Mouse (Mus musculus) common myeloid progenitor, adult 5-6 weeks (primary cell): ENCODE data around the gene Tm9sf1. TPM values are rescaled to one million over a fixed set of nuclear protein-coding genes. Genes with fewer than 3 reads are reported as not detected.

Source experiments
- ATAC-seq: replicated peaks from 2 replicates; pipeline ENCODE4 v1.8.0; 2016; ENCODE audit warnings: low read depth, mild to moderate bottlenecking, moderate TSS enrichment, inconsistent platforms; ENCODE audit not compliant: poor library complexity, severe bottlenecking
- total RNA-seq: library from RNA; stranded (forward); fragments of 200-1000, 187-1606 nt; gene quantifications from 2 replicates; pipeline ENCODE4 v1.2.3, GENCODE M21; 2017

The Tm9sf1 gene
- 42.8 and 66.8 TPM in 2 replicates for total RNA-seq

- peak; percentile 75 for ATAC-seq
Observed at GRCm38 (mm10) chr14:55643060-55643907, at the start of gene Tm9sf1. Gene Tm9sf1 (minus strand): TSS chr14:55643806.

DNA sequence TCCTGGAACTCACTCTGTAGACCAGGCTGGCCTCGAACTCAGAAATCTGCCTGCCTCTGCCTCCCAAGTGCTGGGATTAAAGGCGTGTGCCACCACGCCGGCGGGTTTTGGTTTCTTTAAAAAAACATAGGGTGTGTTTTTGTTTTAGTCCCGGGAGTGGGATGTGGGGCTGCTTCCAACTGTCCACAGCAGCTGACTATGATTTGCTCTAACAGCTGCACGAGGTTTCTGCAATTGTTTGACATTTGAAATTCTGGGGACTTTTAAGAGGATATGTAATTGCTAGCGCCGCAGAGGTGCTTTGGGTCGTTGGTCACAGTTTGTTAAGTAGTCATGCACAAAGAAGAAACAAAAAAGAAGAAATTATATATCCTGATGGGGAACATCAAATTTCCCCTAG lies 45.8 kb upstream of the Tm9sf1 start:
- ATAC-seq: no peak

DNA sequence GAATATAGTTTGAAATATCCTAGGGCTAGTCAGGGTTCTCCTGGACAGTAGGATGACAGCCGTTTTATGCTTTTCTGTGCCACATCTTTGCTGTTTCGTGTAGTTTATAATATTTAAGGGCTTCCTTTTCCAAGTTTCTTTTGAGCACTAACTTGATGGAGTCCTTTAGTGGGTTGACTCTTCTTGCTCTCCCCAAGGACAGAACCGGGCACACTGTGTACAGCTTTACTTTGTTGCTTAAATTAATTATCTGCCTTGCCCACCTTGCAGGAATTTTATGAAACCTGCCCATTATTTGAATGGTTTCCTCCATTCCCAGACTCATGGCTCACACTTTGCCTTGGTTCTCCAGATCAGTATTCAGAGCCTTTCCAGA lies 38.5 kb upstream of the Tm9sf1 start:
- ATAC-seq: no peak

DNA sequence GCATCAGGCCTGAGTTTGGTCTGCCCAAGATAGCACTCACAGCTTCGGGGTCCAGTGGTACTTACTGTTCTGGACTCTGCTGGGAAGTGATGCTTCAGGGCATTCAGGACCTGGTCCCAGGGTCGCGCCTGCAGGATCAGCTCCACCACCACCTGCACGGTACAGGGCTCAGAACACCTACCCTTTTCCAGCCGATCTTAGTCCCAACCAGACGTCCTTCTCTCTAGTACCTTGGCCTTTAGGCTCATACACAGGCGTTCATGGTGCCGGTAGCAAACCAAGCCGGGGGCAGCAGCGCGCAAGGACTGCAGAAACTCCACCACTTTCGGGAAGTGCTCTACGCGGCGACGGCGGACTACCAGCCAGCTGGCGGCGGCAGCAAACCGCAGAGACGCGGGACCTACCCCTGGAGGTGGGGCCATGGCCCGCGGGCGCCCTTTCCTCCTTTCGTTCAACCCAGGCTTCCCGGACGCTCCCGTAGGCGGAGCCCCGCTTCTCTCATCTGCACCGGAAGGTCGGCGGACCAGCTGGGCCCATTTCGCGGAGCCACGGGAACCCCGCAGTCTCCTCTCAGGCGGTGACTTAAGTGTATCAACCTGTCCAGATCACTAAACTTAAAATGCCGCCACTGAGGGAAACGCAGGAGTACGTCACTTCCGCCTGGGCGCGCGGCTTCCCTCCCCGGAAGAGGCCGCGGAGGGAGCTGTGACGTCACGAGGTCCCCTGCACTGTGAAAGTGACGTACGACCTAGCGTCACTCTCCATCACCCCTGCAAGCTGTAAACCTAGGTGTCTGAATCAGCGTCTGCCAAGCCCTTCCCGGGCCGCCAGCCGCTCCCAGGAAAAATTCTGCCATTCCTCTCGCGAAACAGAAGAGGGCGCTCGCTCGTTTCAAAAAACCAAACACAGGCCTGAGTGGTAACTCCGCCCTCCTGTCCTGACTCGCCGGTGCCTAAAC lies 37.8 kb upstream of the Tm9sf1 start, which contains the start of gene Tinf2:
Gene Tinf2, minus strand, starts transcription at position 661 of the 958 bp plus-strand sequence.
- ATAC-seq: peak; percentile 94

DNA sequence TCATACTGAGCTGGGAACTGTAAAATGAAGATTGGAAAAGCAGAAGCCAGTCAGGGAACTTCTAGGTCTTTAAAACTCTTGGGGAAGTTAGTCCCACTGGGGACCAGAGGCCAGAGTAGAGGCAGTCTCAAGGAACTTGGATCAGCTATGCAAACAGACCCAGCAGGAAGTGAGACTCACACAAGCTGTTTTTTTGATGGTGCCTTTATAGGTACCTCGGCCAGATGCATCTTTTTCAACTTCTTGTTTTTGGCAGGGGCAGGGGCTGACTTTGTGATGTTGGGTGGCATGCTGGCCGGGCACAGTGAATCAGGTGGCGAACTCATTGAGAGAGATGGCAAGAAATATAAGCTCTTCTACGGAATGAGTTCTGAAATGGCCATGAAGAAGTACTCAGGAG lies 34.0 kb upstream of the Tm9sf1 start:
- no peak for ATAC-seq

DNA sequence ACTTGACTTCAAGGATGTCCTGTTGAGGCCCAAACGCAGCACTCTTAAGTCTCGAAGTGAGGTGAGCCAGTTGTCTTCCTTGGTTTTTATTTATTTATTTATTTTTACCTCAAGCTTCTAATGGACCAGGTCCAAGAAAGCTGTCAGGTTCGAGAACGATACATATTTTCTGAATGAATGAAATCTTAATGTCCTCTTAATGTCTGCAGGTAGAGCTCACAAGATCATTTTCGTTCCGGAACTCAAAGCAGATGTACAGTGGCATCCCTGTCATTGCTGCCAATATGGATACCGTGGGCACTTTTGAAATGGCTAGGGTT lies 29.1 kb upstream of the Tm9sf1 start:
- no peak for ATAC-seq

DNA sequence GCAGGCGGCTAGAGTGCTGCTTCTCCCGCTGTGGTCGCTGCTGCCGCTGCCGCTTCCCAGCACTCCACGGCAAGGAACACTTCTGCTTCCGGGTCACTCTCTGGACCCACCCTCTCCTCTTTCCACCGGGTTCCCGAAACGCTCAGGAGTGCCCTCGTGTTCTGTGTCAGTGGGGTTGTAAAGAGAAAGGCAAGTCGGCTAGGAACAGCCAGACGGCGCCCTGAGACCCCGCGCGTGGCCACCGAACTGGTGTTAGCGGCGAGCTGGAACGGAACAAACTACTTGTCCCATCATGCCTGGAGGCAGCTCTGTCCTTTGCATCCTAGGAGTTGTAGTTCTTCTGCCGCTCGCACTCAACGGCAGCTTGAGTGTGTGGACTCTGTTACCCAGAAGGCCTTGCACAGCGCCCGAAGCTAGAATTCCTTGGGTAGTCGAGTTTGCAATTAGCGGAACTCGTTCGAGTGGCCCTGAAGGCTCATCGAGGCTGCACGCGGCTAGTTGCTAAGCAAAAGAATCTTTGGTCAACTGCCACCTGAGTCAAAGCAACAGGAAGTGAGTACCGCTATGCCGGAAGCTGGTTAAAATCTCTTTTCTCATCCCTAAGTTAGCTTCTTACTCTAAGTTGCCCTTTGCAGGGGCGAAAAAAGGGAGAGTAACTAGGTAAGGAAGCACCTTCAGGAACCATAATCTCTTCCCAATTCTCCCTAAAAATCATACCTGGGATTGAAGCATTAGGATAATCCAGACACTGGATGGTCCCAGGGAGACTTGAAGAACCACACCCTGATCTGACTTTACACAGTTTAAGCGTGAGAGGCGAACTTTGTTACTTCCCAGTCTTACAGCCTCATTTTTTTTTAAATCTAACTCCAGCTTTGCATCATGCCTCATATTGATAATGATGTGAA lies 28.5 kb upstream of the Tm9sf1 start, which contains the start of the genes Gmpr2 and Nedd8:
Gene Gmpr2, plus strand, starts transcription at position 109 of the 908 bp plus-strand sequence.
Gene Nedd8, minus strand, starts transcription at position 292 of the 908 bp plus-strand sequence.
- ATAC-seq: peak; percentile 99

GRCm38 (mm10) chr14:55671486-55671832 lies 27.9 kb upstream of the Tm9sf1 start:
- ATAC-seq: peak; percentile 12; the same call in 1 of the 2 replicates

DNA sequence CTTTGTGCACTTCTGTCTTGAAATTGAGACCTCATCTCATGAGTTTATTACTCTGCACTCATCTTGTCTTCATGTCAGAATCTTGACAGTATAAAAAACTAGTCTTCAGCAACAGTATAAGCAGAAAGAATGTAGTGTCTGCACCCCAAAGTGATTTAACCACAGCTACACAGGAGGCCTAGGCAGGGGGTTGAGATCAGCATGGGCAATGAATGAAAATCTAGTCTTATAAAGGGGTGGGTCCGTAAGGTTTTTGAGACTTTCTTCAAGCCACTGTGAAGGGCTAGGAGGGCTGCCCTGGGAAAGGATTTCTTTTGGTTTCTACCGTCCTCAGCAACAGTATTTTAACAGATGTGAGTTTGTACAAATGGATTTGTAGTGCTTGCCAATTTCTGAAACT lies 17.0 kb upstream of the Tm9sf1 start:
- ATAC-seq: peak; percentile 13; the same call in 1 of the 2 replicates

- ATAC-seq: peak; percentile 97
Observed at GRCm38 (mm10) chr14:55659960-55660573, 16.5 kb upstream of the Tm9sf1 start, which contains the start of gene Mdp1. Gene Mdp1 (minus strand): TSS chr14:55660508.

GRCm38 (mm10) chr14:55658011-55658410 lies 14.4 kb upstream of the Tm9sf1 start:
- no peak for ATAC-seq

DNA sequence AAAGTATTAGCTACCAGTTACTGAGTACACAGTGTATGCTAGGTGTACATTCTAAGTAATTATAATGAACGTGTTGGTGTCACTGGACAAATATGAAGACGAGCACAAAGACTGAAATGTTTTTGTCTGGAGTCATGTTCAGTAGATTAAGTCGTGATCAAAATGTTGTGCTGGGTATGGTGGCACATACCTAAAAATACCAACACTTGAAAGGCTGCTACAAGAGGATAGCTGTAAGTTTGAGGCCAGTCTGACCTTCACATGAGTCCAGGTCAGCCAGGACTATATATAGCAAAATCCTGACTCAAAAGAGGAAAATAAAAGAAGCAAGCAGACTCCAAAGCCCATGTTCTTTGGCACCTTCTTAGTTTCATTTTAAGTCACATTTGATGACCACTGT lies 13.3 kb upstream of the Tm9sf1 start:
- ATAC-seq: no peak

DNA sequence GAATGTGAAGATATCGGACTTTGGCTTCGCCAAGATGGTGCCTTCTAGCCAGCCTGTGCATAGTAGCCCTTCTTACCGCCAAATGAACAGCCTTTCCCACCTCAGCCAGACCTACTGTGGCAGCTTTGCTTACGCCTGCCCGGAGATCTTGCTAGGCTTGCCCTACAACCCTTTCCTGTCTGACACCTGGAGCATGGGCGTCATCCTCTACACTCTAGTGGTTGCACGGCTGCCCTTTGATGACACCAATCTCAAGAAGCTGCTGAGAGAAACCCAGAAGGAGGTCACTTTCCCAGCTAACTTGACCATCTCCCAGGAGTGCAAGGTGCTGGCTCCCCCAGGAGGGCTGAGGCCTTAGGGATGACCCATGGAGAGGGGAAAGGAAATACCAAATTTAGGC lies 7.9 kb upstream of the Tm9sf1 start:
- ATAC-seq: no peak

- ATAC-seq: no peak
Observed at GRCm38 (mm10) chr14:55649884-55650283, 6.3 kb upstream of the Tm9sf1 start, which contains the start of gene Tssk4. Gene Tssk4 (plus strand): TSS chr14:55650184.

- peak; percentile 10; the same call in 1 of the 2 replicates for ATAC-seq
Observed at GRCm38 (mm10) chr14:55644261-55644888, 769 bp upstream of the Tm9sf1 start.

GRCm38 (mm10) chr14:55642679-55643059 lies 937 bp downstream of the Tm9sf1 start:
- ATAC-seq: no peak

DNA sequence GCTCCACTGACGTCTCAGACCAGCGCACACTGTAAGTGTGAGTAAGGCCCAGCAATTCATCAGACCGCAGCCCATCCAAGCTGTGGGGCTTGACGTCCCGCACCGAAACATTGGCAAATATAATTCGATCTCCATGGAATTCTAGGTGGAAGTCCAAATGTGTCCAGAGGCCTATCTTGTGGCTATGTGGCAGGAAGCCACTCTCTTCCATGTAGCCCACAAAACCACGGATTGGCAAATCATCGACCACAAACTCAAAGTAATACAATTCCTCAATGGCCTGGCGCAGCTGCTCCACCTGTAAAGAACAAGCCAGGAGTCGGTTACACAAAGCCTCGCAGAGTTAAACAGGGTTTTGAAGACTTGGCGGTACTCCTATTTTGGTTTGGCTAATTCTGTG lies 2.3 kb downstream of the Tm9sf1 start:
- no peak for ATAC-seq

DNA sequence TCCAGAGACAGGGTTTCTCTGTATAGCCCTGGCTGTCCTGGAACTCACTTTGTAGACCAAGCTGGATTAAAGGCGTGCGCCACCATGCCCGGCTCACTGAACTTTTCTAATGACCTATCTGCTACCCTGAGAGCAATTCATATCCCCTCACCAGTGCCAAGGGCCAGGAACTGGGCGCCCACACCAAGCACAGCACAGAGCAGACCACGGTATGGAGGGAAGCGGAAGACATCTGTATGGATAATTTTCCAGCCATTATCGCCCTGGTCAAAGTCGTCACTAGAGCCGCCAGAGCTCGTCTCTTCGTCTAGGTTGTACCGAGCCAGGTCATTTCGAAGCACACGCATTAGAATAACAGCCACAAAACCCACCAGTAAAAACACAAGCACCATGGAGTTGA lies 2.8 kb downstream of the Tm9sf1 start:
- no peak for ATAC-seq

DNA sequence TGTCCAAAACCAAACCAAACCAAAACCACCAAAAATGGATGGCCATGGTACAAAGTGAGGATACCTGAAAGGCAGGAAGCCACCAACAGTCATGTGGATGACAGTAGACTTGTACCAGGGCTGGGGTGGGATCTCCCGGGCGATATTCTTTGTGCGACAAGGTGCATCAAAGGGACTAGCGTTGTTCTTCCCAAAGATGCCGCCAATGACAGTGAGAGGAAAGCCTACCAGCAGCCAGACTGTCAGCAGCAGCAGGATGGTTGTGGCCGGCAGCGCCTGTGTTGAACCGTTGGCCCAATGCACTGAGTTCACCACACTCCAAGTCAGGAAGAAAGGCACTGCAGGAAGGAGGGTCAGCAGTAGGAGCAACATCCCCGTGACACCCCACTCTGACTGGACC lies 5.8 kb downstream of the Tm9sf1 start, which contains the start of gene Gm49378:
Gene Gm49378, minus strand, starts transcription at position 101 of the 400 bp plus-strand sequence.
- ATAC-seq: no peak
